Mouse (Mus musculus) MEL-GATA-1-ER (cell line): ENCODE data around the gene Uimc1.

Source experiments
- DNase-seq: peaks from one replicate; pipeline ENCODE4 v3.0.0-alpha.2; 2012; ENCODE audit warnings: low read depth; ENCODE audit errors: extremely low read depth

Gene Uimc1

DNA sequence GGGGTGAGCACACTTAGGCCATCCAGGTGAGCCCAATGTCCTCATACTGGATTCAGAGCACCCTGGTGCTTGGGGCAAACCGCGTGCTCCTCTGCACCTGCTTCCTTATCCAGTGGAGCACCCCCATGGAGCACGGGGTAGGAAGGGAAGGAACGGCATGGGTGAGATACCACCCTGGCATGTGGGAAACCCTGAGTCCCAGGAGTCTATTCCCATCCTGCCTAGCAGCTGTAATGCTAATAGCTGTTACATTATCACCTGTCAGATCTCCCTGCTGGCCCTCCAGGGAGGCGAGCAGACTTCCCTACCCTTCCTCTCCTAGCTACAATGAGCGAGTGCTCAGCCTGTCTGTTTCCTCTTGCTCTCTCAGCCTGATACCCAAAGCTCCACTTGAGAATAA is 104.9 kb downstream of the Uimc1 start:
- DNase-seq = no peak

DNA sequence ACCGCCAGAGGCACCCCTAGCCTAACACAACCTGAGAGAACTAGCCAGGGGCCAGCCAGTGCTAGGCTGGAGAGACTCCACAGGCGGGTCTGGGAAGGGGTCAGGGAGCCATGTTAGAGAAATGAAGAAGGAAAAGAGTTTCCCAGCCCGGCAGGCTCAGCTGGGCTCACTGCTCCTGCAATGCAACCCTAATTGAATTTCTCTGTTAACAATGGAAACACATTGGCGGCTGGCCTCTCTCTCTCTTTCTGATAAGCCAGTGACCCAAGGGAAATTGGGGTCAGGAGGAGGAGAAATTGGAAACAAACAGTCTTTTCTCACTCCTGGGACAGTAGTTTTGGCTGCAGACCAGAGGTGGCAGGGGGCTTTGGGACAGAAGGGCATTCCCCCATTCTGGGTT is 105.5 kb downstream of the Uimc1 start:
- no peak for DNase-seq

DNA sequence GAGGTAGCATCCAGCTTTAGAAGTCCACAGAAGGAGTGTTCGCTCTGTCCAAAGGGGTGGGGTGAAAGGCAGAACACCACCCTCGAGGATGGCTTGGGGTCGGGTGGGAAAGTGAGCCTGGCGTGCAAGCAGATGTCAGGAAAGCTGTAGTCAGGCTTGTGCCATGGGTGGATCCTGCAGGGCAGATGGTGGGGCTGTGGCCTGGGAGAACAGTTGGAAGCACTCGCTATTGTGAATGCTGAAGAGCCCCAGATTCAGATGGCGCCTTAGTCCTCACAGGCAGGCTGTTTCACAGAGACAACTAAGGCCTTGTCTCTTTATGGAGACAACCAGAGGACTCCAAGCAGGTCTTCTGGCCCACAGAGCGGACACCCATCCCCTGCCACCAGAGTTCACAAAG is 107.9 kb downstream of the Uimc1 start:
- DNase-seq = no peak

DNA sequence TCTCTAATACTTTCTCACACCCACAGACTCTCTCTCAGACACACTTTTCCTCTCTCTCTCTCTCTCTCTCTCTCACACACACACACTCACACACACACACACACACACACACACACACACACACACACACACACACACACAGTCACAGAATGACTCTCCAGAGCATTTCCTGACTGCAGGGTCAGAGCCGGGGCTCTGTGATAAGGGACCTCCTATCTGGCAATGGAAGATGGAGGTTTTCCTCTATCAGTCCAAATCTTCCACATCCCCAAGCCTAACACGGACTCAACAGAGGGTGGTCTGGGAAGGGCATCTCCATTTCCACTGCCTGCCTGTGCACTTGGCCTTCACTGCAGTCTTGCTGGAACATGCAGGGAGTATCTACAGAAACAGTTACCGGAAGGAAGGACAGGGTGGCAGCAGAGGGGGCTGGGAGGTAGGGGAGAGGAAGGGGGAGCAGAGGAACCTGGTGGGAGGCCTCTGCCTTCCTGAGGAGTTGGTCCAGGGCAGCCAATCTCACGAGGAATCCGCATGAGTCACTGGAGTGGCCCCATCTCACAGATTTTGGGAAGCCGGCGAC is 111.8 kb downstream of the Uimc1 start:
- DNase-seq = no peak

DNA sequence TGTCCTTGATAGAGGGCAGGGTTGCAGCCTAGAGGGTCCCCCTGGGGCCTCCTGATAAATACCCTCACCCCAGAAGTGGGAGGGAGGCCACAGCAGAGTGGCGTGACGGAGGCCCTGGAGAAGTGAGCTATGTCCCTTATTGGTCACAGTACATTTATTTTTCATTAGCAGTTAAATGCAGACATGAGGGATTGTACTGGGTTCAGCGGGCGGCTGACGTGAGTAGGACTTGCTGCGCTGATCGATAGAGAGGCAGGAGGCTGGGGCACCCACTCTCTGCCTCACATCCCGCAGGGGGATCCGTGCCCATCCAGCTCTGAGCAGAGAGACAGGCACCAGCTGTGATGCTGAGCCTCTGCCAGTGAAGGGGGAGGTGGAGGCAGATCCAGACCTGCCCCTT is 112.7 kb downstream of the Uimc1 start:
- no peak for DNase-seq

DNA sequence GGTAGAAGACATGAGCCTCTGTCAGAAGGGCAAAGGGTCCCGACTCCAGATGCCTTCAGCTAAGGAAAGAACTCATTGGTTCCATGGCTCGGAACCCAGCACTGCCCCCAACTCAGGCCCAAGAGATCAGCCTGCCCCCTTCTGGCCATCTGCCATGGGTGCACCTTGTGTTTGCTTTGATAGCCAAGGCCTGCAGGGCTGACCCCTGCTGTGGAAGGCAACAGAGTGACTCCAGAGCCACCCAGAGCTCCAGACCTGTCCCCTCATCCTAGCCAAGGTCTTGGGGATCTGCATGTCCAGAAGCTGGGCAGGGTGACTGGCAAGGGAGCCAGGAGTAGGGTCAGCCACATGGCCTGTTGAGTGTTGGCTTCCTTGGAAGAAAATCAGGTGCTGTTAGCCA is 116.5 kb downstream of the Uimc1 start:
- no peak for DNase-seq

DNA sequence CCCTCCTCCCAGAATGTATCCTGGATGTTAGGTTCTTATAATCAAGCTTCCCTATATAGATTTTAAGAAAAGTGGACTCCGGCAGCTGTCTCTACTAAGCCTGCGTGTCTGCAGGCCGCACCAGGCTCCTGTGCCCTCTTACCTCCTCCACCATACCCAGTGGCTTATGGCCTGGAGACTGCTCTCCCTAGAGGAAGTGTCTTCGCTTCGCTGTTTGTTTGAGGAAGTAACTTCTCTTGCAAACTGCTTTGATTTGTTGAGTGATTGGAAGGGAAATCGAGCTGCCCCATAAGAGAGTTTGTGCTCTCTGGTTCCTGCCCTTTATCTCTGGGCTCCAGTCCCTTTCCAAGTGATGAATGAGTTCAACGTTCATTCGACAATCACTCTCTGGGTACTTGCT is 117.1 kb downstream of the Uimc1 start:
- no peak for DNase-seq

DNA sequence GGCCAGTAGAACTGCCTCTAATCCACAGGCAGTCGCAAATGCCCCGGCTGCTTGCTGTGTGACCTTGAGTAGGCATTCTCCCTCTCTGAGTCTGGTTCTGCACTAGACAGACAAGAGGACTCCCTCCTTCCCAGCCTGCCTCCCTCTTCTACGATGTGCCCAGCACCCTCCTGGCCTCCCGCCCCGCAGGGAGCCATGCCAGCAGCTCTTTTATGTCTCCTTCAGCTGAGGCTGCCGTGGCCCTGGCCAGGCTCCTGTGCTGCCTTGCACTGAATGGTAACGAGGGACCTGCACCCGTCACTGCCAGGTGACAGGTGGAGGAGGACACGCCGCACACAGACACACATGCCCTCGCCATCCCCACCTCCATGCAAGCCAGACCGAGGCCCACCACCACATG is 119.1 kb downstream of the Uimc1 start:
- DNase-seq = no peak

DNA sequence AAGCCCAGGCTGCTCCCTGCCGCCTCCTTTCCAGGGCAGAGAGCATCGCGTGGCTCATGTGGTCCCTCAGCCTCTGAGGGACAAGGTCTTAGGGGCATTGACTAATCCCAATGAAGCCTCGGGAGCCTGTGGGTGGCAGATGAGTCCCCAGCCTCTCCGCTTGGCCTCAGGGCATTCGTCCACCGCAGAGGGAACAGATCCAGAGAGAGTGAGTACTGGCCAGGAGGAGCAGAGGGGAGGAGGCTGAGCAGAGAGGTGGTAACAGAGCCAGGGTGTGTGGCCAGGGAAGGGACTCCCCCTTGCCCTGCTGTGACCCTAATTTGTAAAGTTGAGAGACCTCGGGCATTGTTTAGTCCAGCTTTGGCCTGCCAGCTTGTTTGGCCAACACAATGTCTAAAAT is 121.3 kb downstream of the Uimc1 start:
- DNase-seq = no peak
